Mouse (Mus musculus) layer of hippocampus, postnatal 10 days (tissue): Measurements from ENCODE around the gene Plcb1. TPM values are rescaled to one million over a fixed set of nuclear protein-coding genes. Genes with fewer than 3 reads are reported as not detected.

ENCODE experiments used
- DNase-seq, 2 experiments: peaks; one replicate each; pipeline ENCODE4 v3.0.0; 2021; ENCODE audit warnings: low spot score in 2 of 2
- total RNA-seq, 2 experiments: library from RNA; stranded (reverse); gene quantifications; 2 replicates each; pipeline ENCODE4 v1.2.3; 2021

The Plcb1 gene
- total RNA-seq, 2 experiments from 2014 or later: 98.5 to 100 TPM

GRCm38 (mm10) chr2:134912616-134913015 lies 126.7 kb downstream of the Plcb1 start:
- DNase-seq: no peak

GRCm38 (mm10) chr2:134913542-134913941 lies 127.7 kb downstream of the Plcb1 start:
- no peak for DNase-seq

GRCm38 (mm10) chr2:134914091-134914550 lies 128.3 kb downstream of the Plcb1 start:
- DNase-seq: no peak

DNA sequence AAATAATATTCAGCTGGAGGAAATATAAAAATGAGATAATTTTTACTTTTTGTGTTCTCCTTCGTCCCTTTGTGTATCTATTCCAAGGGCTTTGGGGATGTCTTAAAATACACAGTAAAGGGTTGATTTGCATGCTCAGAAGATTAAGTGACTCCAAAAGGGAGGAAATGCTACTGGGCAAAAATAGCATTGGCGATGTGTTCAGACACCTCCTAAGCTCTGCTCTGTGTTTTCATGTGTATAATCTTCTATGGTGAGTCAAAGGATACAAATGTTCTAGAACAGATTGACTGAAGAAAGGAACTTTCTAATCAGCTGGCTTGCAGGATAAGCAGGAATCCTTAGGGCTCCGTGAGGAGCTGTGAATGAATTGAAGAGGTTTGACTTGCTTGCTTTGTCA lies 129.2 kb downstream of the Plcb1 start:
- DNase-seq: no peak

- no peak for DNase-seq
These were observed 134.9 kb downstream of the Plcb1 start for GRCm38 (mm10) chr2:134920611-134921280.

- peak in 1 of 2 experiments; percentile 8 for DNase-seq
These were observed 136.9 kb downstream of the Plcb1 start for GRCm38 (mm10) chr2:134922636-134923375.

DNA sequence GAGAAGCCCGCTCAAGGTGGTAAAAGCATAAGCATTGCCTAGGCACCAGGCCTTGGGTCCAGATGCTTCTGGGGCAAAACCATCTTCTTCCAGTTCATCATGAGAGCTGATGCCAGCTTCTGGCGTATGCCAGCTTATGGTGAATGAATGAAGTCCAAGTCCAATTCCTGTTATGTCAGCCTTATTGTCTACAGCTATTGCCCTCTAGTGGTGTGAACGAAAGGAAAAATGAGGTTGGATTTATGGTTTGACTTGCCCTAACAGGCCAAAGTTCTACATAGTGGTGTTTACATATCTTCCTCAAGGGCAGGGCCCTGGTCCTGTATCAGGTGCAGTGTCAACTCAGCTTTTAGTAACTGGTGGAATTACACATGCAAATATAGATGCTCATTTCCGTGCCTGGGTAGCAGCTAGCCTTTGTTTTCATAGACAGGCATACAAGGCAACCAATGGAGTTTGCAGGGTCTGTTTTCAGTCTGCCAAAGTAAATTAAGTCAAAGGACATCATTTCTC lies 138.3 kb downstream of the Plcb1 start:
- DNase-seq: peak in 1 of 2 experiments; percentile 10

DNA sequence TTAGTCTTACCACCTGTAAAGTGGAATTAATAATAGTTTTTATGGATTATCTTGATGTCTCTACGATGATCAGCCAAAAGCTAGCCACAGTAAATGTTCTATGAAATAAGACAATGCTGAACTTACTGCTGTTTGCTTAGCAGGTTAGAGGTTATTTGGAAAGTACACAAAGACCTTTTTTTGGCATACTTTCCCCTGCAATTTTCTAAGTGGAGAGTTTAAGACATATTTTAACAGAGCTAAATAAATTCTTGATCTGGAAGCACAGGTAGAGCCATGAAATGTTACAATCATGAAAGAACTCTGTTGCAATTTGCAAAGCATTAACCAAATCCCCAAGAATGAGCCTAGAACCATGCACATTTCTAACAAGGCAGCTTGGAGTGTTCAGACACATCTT lies 140.4 kb downstream of the Plcb1 start:
- no peak for DNase-seq

DNA sequence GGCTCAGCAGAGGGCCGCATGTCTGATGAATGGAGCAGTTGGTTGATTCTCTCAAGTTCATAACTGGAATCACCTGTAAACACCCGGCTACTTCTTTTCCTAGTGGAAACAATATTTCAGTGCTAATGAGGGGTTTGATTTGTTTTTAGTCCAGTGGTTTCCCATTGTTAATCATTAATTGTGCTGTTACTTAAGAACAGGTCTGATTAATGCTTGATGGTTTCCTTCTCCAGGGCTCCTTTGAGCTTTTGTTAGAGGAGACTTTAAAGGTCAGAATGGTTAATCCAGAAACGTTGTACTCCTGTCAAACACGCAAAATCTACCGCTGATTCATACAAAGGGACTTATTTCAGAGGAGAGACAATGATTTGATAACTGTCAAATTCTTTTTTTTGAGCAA lies 141.2 kb downstream of the Plcb1 start:
- no peak for DNase-seq

GRCm38 (mm10) chr2:134929452-134929851 lies 143.6 kb downstream of the Plcb1 start:
- DNase-seq: peak in 1 of 2 experiments; percentile 31

- DNase-seq: no peak
These were observed 145.1 kb downstream of the Plcb1 start for GRCm38 (mm10) chr2:134930961-134931360.

GRCm38 (mm10) chr2:134931756-134932421 lies 146.0 kb downstream of the Plcb1 start:
- DNase-seq: no peak

GRCm38 (mm10) chr2:134935469-134935868 lies 149.6 kb downstream of the Plcb1 start:
- no peak for DNase-seq

DNA sequence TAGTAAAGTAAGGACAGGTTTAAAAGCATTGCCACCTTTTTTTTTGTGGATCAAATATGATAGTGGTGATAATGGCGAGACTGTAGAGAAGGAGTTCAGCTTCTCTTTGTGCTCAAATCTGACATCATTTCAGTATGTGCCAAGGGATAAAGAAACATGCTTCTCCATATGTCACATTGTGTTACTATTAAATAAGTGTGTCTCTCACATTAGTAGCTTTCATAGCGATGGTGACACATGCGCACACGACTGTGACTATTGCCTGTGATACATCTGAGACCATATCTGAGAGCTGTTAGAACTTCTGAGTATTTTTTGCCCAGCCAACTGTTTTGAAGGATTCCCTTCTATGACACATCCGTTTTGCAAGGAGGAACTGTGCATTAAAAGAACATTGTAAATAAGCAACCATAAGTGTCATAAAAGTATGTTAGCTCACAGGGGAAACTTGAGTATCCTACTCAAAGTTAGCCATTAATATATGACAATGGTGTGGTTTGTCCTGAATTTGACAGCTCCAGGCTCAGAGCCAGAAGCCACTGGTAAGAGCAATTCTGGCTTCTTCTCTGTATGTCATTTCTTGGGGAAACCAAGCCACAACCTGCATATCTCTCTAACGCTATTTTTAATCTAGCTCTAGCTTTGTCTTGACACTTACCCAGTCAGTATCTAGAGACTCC lies 150.2 kb downstream of the Plcb1 start:
- DNase-seq: no peak

DNA sequence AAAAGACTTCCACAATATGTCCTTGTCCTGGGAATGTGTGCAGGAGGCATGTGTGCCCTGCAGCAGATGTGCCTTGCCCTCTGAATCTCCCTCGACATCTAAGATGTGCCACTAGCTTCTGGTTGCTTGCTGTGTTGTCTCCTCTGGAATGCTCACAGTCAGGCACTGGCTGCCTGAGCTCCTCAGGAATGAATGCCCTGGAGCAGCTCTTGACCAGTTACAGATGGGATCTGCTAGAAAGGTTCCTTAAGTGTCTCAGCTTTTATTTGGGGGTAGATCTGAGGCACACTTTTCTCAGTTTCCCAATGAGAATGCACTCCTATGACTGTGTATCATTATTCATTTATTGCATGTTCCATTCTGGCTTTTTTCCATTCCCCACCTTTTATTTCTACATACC lies 151.8 kb downstream of the Plcb1 start:
- DNase-seq: no peak

DNA sequence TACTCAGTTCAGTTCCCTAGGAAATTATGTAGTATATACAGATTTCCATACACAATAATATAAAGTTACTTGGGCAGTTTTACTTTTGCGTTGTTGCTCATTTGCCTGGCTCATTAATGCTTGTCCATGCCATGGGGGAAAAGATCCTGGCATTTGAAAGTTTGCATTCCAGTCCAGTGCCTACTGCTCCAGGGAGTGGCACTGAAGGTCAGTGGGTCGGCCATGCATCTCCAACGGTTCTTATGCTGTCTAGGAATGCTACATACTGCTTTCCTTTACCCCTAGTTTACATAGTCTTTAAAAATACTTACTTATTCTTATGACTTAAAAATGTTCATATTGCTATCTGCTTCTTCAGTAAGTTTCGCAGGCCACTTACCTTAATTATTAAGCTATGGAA lies 156.2 kb downstream of the Plcb1 start:
- no peak for DNase-seq

DNA sequence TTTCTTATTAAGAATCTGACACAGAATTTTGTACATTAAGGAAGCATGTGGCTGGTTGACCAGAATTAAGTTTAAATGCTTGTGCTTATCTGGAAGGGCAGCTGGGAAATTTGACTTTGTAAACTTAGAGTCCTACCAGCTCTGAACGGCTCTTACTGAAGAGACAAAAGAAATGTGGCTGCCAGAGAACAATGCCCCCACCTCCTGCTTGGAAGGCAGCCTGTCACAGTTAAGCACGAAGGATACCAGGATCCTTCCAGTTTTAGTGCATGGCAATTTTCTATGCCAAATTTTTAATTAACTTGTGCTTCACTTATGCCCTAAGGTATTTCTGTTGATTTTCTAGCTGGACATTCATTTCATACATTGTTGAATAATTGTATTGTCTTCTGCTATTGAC lies 157.1 kb downstream of the Plcb1 start:
- no peak for DNase-seq

DNA sequence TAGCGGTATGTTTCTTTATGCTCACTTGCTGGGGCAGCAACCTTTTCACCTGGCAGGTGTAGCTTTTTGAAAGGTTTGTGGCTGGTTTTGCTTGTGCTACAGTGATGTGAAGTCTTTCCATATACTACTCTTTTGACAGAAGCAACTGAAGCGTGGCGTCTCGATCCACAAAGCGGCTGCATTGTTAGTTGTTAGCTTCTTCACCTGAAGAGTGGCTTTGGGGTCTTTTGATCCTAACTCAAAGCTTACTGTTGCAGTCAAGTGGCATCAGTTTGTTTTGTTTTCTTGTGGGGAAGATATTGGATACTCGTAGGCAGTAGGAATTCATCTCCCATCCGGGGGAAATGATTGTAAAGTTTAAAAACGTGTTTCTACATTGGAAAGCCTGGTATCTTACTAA lies 160.5 kb downstream of the Plcb1 start:
- no peak for DNase-seq

DNA sequence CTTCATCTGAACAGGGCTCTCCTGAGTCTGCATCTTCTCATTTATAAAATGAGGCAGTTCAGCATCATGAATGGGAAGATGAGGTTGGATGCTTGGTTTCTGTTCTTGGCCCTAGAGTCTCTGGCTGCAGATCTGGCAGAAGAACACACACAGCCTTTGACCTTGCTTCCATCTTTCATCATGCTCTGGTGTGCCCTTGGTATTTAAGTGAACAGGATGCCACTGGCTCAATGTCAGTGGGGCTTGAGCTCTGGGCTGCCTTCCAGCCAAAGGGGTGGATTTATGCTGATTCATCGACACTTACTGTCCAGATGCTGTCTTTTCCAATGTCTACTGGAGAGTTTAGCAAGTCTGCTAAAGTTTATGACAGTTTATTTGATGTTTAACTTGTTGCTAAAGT lies 161.0 kb downstream of the Plcb1 start:
- no peak for DNase-seq

GRCm38 (mm10) chr2:134952088-134952487 lies 166.2 kb downstream of the Plcb1 start:
- DNase-seq: no peak

- DNase-seq: no peak
These were observed 170.6 kb downstream of the Plcb1 start for GRCm38 (mm10) chr2:134956436-134956835.
